Mouse (Mus musculus) urinary bladder, adult 18-20 months (tissue): ENCODE measurements at regions not wholly inside any gene's neighbourhood (a gene's known extent, or its start where the extent isn't known, plus 50 kb on each side); places are given as distances from the start of the nearest gene placed in this dataset.

Experiments
- DNase-seq, 2 experiments: peaks; one replicate each; pipeline ENCODE4 v3.0.0; 2022; ENCODE audit warnings: low spot score in 2 of 2, mixed read lengths in 2 of 2

GRCm38 (mm10) chrX:10770575-10770974 is 55.8 kb downstream of the Mid1ip1 start:
- DNase-seq = no peak

- peak in 1 of 2 experiments; percentile 16 for DNase-seq
These were observed 61.1 kb downstream of the Mid1ip1 start for GRCm38 (mm10) chrX:10775714-10776515.

- no peak for DNase-seq
These were observed 61.7 kb downstream of the Mid1ip1 start for GRCm38 (mm10) chrX:10776516-10776818.

- DNase-seq = peak in 1 of 2 experiments; percentile 19
These were observed 63.2 kb downstream of the Mid1ip1 start for GRCm38 (mm10) chrX:10778014-10778413.

GRCm38 (mm10) chrX:10786359-10786758 is 71.5 kb downstream of the Mid1ip1 start:
- DNase-seq = no peak

- no peak for DNase-seq
These were observed 72.2 kb downstream of the Mid1ip1 start for GRCm38 (mm10) chrX:10787057-10787456.

GRCm38 (mm10) chrX:10820313-10820920 is 105.6 kb downstream of the Mid1ip1 start:
- no peak for DNase-seq

GRCm38 (mm10) chrX:10833681-10834080 is 118.9 kb downstream of the Mid1ip1 start:
- no peak for DNase-seq

- no peak for DNase-seq
These were observed 142.3 kb downstream of the Mid1ip1 start for GRCm38 (mm10) chrX:10857089-10857488.

- DNase-seq = no peak
These were observed 142.9 kb downstream of the Mid1ip1 start for GRCm38 (mm10) chrX:10857668-10858067.

GRCm38 (mm10) chrX:10871613-10872012 is 156.8 kb downstream of the Mid1ip1 start:
- no peak for DNase-seq

- DNase-seq = no peak
These were observed 163.0 kb downstream of the Mid1ip1 start for GRCm38 (mm10) chrX:10877856-10878255.

- DNase-seq = no peak
These were observed 164.1 kb downstream of the Mid1ip1 start for GRCm38 (mm10) chrX:10878922-10879321.

- DNase-seq = no peak
These were observed 169.1 kb downstream of the Mid1ip1 start for GRCm38 (mm10) chrX:10883729-10884464.

- DNase-seq = no peak
These were observed 178.0 kb downstream of the Mid1ip1 start for GRCm38 (mm10) chrX:10892815-10893214.

- no peak for DNase-seq
These were observed 181.6 kb downstream of the Mid1ip1 start for GRCm38 (mm10) chrX:10896193-10896955.

GRCm38 (mm10) chrX:10902686-10903085 is 187.9 kb downstream of the Mid1ip1 start:
- DNase-seq = no peak

- peak in 1 of 2 experiments; percentile 9 for DNase-seq
These were observed 189.3 kb downstream of the Mid1ip1 start for GRCm38 (mm10) chrX:10904072-10904471.

GRCm38 (mm10) chrX:10904889-10905288 is 190.1 kb downstream of the Mid1ip1 start:
- no peak for DNase-seq

GRCm38 (mm10) chrX:10911127-10912061 is 196.6 kb downstream of the Mid1ip1 start:
- no peak for DNase-seq
